8 mouse cellular contexts compared by ENCODE assay signal in the genomic region with DNA sequence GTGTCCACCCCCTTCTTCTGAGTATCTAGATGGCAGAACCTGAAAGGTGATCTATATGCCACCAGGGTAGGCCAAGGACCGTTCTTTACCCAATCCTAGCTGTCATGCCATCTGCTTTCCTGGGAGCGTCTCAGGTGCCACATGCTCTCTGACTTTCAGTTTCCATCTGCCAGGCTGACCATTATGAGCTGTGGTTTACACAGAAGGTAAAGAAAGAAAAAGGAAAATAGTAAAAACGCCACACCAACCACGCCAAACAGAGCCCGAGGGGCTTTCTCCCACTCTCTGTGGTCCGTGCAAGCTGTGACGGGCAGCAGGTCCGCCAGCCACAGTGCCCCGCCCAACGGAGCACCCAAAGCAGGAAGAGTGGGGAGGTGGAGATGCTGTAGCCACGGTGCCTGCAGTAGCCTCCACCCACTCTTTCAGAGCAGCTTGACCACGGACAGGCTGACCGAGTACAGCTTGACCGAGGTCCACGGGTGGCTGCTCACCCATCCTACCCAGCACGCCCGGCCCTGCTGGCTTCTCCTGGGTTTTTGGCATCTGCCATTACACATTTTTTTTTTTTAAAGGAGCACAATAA. TPM values are rescaled to one million over a fixed set of nuclear protein-coding genes. Genes with fewer than 3 reads are reported as not detected.
DNase-seq lines count a peak whose midpoint lies in the region; ATAC-seq and TF ChIP-seq lines count a peak whose summit lies in the region.

No protein-coding gene starts in this region.

- H3K4me3 ChIP-seq in forebrain, embryonic 13.5 days: no peak overlapping the region
- H3K4me3 ChIP-seq in forebrain, embryonic 12.5 days (replicated peaks): no peak overlapping the region
- H3K4me3 ChIP-seq in intestine, postnatal 0 days (ENCODE audit: low read depth, low read length): peak overlapping the region; percentile 30

- DNase-seq in 3134 (ENCODE audit: extremely low read depth, insufficient read length, low spot score): peak; percentile 78
- DNase-seq in cerebellum, adult 8-10 months: peak; percentile 68
- DNase-seq in left cerebral cortex, postnatal 14 days (ENCODE audit: low spot score in 2 of 2): no peak
- DNase-seq in c-Kit-positive CD71-positive TER-119-positive erythroid progenitor cells, embryonic 14.5 days (ENCODE audit: low spot score): no peak

- H3K9ac ChIP-seq in forebrain, embryonic 13.5 days: no peak overlapping the region
- H3K9ac ChIP-seq in forebrain, embryonic 12.5 days: no peak overlapping the region
- 0 out of 2 replicates have a peak overlapping the region, but pooled peaks have one; percentile 11 for H3K9ac ChIP-seq in intestine, postnatal 0 days (ENCODE audit: low read depth, low read length)

- H3K27me3 ChIP-seq in forebrain, embryonic 13.5 days: no peaks in the 10 kb centered on the region
- peaks cover 5% of the 10 kb centered on the region; the same call in 1 of the 2 replicates for H3K27me3 ChIP-seq in forebrain, embryonic 12.5 days
- H3K27me3 ChIP-seq in intestine, postnatal 0 days (replicated peaks; ENCODE audit: control insufficient read depth, insufficient read depth, low read length): no peaks in the 10 kb centered on the region

- H3K4me1 ChIP-seq in forebrain, embryonic 13.5 days: peaks cover 38% of the 10 kb centered on the region
- H3K4me1 ChIP-seq in forebrain, embryonic 12.5 days: peaks cover 45% of the 10 kb centered on the region
- peaks cover 9% of the 10 kb centered on the region for H3K4me1 ChIP-seq in intestine, postnatal 0 days (replicated peaks; ENCODE audit: control insufficient read depth, insufficient read depth, low read length)

- 86% methylated on average over 17 of the region's 17 CpGs for WGBS in forebrain, embryonic 13.5 days
- WGBS in forebrain, embryonic 12.5 days: 81% methylated on average over 17 of the region's 17 CpGs
- WGBS in intestine, postnatal 0 days: 57% methylated on average over 17 of the region's 17 CpGs

- ATAC-seq in forebrain, embryonic 13.5 days: no peak
- ATAC-seq in forebrain, embryonic 12.5 days (ENCODE audit: low FRiP score): no peak
- peak; percentile 42; the same call in 1 of the 2 replicates for ATAC-seq in intestine, postnatal 0 days
- ATAC-seq in megakaryocyte-erythroid progenitor cell, adult 5-6 weeks (replicated peaks; ENCODE audit: low FRiP score, low TSS enrichment, poor library complexity, severe bottlenecking): peak; percentile 81

- intact Hi-C loops in left cerebral cortex, postnatal 14 days (cut with DNase I): no loop called here

- no peaks in the 10 kb centered on the region for H3K36me3 ChIP-seq in forebrain, embryonic 13.5 days (ENCODE audit: poor library complexity, severe bottlenecking)
- no peaks in the 10 kb centered on the region for H3K36me3 ChIP-seq in forebrain, embryonic 12.5 days (replicated peaks)
- no peaks in the 10 kb centered on the region for H3K36me3 ChIP-seq in intestine, postnatal 0 days (ENCODE audit: control insufficient read depth, insufficient read depth)

- no peaks in the 10 kb centered on the region for H3K9me3 ChIP-seq in forebrain, embryonic 13.5 days (replicated peaks)
- H3K9me3 ChIP-seq in forebrain, embryonic 12.5 days: no peaks in the 10 kb centered on the region
- no peaks in the 10 kb centered on the region for H3K9me3 ChIP-seq in intestine, postnatal 0 days (ENCODE audit: control insufficient read depth)

- peak overlapping the region; percentile 81; the same call in 1 of the 2 replicates for H3K27ac ChIP-seq in forebrain, embryonic 13.5 days
- H3K27ac ChIP-seq in forebrain, embryonic 12.5 days: no peak overlapping the region
- 0 out of 2 replicates have a peak overlapping the region, but pooled peaks have one; percentile 54 for H3K27ac ChIP-seq in intestine, postnatal 0 days (ENCODE audit: low read depth, low read length)

- TF ChIP-seq CTCF in intestine, postnatal 0 days (IDR thresholded peaks at IDR 0.05; ENCODE audit: low read depth): no peak

- H3K4me2 ChIP-seq in forebrain, embryonic 13.5 days: no peak overlapping the region
- no peak overlapping the region for H3K4me2 ChIP-seq in forebrain, embryonic 12.5 days
- peak overlapping the region; percentile 58 for H3K4me2 ChIP-seq in intestine, postnatal 0 days (replicated peaks; ENCODE audit: low read depth)

RNA-seq across cellular contexts. Expression of a gene that starts 27.0 kb away (rescaled TPM):
- polyA plus RNA-seq in forebrain, embryonic 13.5 days (2015; fragmentation: Nextera tagmentation; extraction: Ambion mirVana): 46.4 and 47.0 TPM in 2 replicates
- polyA plus RNA-seq in forebrain, embryonic 12.5 days (2016; fragmentation: Nextera tagmentation; extraction: Ambion mirVana): 36.4 and 39.6 TPM in 2 replicates
- 47.1 and 49.7 TPM in 2 replicates for polyA plus RNA-seq in intestine, postnatal 0 days (2015; fragmentation: Nextera tagmentation; extraction: Ambion mirVana)
- total RNA-seq in megakaryocyte-erythroid progenitor cell, adult 5-6 weeks (2014; fragmentation: Nextera tagmentation): 13.8 and 29.4 TPM in 2 replicates
- total RNA-seq in megakaryocyte-erythroid progenitor cell, adult 5-6 weeks (2017): 71.6 and 81.5 TPM in 2 replicates
- total RNA-seq in left cerebral cortex, postnatal 14 days (2021): 10 to 100 TPM; 28.3 to 46.4 TPM

Comparison
In these comparisons a context has a peak if more than half of its experiments do, and no peak if none do; other contexts are left out.
1. ATAC-seq: peak in intestine, postnatal 0 days (single experiment) and megakaryocyte-erythroid progenitor cell, adult 5-6 weeks (single experiment); none in forebrain, embryonic 13.5 days (single experiment) and forebrain, embryonic 12.5 days (single experiment).
2. DNase-seq: peak in 3134 (single experiment) and cerebellum, adult 8-10 months (single experiment); none in left cerebral cortex, postnatal 14 days (0 of 2) and c-Kit-positive CD71-positive TER-119-positive erythroid progenitor cells, embryonic 14.5 days (single experiment).